Mouse (Mus musculus): Measurements from ENCODE around the gene Brms1.
"Not testable (repeated sequence)": the region's sequence is repeated elsewhere in the genome, so short reads cannot be mapped to it uniquely, and the experiment has no call there.

Brms1 gene

DNA sequence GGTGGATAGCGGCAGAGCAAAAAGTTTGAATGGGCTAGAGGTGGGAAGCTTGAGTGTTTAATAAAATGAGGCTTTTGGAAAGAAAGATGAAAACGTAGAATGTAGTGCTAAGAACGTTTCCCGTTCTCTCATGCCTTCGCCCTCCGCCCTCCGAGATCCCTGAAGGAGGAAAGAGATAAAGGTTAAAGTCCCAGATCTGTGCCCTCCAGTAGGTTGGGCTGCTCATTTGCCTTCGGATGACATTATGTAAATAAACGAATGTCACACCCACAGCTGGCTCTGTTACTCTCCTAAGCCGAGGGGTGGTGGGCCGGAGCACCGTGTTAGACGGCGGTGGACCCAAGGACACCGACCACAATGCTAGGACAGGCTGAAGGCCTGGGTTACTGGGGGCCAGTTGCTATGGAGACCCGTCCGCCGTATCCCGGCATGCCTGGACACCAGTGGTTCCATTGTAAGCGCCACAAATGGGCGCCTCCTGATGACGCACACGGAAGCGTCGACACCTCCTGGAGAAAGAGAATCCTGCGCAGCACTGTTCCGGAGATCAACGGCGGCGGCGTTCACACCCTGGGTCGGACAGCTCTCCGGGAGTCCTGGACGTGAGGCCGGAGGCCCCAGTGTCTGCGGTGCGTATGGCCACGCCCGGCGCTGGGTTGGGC, at the start of gene Brms1:
Gene Brms1 (plus strand): TSS at position 493 of the 662 bp plus-strand sequence.
- peak; percentile 91 for DNase-seq (ENCODE audit: low read depth, low spot score)

DNA sequence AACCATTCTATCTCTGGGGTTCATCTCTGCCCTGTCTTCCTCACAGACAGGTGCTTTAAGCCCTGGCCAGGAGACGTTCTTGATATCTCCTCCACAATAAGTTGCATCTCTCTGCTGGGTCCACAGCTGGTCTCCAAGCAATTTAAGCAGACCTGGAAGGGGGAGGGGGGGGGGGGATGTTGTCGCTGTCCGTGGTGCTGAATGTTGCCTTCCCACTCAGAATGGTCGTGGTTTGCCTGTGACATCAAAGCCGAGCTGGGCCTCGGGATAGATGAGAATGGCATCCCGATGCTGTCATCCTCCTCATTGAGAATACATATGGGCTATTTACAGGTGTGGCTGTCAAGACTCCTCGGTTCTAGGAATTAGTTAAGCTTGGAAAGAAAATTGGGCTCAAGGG, 48.8 kb upstream of the Brms1 start:
- DNase-seq (ENCODE audit: low read depth, low spot score) = peak; percentile 23

DNA sequence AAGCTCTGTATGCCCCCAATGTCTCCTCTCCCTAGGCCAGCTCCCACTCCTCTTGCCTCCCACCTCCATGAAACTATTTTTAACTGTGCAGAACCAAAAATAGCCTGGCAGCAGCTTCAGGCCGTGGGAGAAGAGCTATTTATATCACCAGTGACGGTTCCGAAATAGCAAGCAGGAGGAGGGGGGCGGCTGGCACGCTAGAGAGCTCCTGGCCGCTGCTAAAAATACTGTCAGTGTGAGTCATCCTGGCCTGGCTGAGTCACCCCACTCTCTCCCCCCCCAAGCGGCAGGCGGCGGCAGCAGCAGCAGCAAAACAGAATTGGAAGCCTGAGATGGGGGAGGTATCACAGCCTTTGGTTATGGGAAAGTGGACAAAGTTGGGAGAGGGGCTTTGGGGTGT, 48.2 kb upstream of the Brms1 start:
- DNase-seq (ENCODE audit: low read depth, low spot score) = peak; percentile 83

DNA sequence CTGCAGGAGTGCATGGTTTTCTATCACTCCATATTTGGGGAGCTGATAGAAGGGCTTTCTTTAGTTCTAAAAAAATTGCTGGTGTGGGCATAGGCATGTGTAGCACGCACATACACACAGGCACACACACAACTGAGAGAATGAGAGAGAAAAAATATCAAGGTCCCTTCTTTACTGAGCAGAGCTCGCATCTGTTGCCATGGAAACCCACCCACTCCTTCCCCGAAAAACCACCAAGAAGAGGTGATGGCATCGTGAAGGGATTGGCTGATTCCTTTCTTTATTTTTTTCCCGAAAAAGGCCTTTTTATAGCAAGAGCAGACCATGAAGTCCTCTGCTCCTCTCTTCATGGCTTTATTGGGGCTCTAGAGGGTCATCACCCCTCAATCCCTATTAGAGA, 47.1 kb upstream of the Brms1 start:
- DNase-seq (ENCODE audit: low read depth, low spot score) = no peak

DNA sequence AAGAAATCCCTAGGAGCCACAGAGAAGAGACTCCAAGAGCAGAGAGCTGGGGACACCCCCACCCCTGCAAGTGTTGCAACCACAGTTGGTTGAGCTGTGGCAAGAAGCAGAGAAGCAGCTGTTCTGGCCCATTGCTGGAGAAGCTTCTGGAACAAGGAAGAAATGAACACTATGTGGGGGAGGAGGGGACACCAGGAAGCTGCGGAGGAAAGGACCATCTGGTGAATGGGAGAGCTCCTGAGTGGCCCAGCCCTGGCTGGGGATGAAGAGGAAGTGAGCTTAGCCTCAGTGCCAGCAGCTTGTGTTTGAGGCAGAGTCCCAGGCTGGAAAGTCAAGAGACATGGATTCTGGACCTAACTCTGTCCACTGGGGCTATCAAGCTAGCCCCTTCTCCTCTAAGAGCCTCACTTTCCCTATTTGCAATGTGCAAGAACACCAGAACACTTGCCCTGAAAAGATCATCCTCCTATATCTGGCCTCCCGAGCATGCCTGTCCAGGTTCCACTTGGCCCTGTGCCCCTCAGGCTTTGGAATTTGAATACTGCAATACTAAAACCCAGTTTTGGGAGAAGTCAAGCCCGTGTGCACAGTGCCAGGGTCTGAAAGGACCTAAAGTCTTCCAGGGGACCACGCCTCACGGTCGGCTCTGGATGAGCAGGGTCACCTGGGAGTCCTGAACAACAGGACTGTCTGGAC, 41.6 kb upstream of the Brms1 start:
- DNase-seq (ENCODE audit: low read depth, low spot score) = no peak

DNA sequence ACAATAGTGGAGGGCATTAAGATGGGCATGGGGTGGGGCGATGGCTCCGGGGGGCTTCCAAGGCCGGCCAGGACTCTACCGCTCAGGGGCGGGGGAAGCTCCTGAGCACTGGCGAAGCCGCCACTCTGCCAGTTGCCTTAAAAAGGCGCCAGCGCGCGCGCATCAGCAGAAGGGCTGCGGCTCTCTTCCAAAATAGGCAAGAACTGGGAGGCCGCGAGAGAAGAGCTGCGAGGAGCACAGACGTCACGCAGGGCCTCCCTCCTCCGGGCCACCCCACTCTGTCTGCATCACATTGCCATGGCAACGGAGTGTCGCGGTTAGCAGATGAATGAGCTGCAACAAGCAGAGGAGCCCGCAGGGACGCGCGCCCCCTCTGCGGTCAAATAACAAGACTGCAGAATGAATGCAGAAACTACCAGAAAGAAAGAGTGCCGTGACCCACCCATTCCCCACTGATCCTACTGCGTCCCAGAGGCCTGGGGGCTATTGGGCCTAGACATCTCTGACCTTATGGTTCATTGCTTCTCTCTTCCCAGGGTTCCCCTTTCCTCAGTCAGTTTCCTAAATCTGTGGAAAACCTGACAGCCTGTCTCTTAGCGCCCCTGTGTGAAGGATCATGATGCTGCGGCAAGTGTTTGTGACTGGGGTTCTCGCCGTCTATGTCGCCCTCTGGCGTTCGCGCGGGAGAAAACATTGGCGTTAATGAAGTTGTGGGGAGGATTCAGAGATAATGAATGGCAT, 39.3 kb upstream of the Brms1 start:
- peak; percentile 54 for DNase-seq (ENCODE audit: low read depth, low spot score)

DNA sequence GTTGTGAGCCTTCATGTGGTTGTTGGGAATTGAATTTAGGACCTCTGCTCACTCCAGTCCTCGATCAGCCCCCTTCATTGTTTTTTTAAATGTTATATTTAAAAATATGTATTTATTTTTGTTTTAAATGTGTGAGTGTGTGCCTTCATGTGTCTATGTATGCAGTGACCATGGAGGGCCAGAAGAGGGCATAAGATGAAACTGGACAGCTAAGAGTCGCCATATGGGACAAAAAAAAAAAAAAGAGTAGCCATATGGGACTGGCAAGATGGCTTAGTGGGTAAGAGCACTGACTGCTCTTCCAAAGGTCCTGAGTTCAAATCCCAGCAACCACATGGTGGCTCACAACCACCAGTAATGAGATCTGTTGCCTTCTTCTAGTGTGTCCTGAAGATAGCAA, 37.5 kb upstream of the Brms1 start:
- not testable (repeated sequence) for DNase-seq (ENCODE audit: low read depth, low spot score)

DNA sequence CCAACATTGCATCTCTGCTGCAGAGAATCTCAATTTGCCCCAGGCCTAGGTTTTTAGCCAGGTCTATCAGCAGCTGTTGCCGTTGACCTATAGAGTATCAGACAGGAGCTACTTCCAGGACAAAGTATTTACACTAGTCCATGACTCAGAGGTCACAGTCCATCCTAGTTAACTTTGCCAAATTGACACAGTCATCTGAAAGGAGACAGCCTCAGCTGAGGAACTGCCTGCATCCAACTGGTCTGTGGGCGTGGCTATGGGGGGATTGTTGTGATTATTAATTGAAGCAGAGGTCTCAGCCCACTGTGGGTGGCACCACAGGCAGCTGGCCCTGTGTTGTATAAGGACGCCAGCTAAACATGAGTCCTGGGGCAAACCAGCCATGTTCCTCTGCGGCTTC, 36.2 kb upstream of the Brms1 start:
- no peak for DNase-seq (ENCODE audit: low read depth, low spot score)

DNA sequence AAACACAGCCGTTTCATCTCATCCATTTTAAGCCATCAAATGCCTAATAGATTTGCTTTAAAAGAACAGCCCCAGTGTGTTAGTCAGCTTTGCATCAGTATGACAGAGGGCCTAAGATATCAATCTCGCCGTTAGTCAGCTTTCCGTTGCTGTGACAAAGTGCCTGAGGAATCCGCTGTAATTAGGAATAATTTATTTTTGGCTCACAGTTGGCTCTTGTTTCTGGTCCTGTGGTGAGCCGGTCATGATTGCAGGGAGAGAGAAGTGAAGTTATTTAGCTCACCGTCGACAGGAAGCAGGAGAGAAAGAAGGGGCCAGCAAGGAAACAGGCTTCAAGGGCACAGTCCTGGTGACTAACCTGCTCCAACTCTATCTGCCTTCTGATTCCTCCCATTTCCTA, 28.0 kb upstream of the Brms1 start:
- no peak for DNase-seq (ENCODE audit: low read depth, low spot score)

DNA sequence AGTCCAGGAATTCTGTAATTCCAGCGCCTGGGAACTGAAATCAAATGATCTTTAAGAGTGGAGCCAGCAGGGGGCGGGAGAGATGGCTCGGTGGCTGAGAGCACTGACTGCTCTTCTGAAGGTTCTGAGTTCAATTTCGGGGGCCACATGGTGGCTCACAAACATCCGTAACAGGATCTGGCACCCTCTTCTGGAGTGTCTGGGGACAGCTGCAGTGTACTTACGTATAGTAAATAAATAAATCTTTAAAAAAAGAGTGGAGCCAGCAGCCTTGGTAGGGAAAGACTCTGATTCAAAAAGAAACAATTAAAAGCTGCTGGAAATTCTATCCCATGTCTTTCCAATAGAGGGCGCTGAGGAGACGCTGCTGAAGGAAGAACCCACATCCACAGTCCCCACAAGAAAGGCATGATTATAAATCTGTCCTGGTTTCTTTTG, 26.2 kb upstream of the Brms1 start:
- no peak for DNase-seq (ENCODE audit: low read depth, low spot score)

DNA sequence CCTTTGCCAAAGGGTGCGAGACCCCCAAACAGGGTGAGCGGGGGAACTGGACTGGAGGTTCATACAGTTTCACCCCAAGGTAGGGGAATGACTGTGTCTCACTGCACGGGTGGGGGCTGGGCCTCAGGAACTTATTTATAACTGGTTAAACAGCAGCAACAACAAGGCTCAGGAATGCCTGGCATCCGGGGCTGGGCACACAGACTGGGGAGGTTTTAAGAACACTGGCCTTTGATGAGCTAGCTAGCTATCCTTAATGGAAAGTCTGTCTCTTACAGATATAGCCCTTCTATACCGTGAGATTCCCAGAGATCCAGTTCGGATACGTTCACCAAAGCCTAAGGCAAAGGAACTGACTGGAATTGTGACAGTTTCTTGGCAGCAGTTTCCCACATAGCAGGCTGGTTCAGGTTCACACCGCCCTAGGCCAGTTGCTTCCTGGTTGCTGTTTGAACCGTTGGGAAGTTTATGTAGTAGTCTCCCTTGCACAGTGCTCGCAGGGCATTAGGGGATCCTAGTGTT, 24.9 kb upstream of the Brms1 start:
- no peak for DNase-seq (ENCODE audit: low read depth, low spot score)

DNA sequence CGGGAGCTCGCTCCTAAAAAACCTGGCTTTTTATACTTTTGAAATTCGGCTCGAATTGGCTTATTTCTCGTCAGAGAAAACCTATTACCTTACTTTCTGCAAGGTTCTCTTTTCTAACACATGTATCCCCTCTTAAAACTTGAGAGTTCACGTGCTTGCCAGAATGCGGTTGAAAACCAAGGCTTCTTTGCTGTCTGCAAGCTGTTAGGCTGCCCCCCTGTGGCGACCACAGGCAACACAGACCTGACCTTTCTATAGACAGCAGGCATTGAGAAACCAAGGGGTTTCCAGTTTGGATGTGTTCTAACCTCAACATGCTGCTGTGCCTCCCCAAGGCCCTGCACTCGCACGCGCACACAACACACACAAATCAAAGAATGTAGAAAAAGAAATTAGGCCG, 24.4 kb upstream of the Brms1 start:
- no peak for DNase-seq (ENCODE audit: low read depth, low spot score)

DNA sequence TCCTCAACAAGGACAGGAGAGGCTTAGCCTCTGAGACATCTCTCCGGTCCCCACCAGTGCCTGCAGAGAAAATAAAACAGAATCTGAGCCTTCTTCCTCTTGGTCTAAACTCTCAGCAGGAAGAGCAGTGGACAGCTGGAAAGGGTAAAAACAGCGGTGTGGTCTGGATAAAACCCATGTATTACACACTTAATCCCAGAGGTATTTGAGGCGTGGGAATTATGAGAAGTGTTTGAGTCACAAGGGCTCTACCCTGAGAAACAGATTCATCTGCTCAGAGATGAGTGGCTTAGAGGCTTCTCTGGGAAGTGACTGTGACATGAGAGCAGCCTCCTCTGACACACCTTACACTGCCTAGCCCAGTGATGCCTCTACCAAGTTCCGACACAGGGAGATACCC, 23.5 kb upstream of the Brms1 start:
- no peak for DNase-seq (ENCODE audit: low read depth, low spot score)

DNA sequence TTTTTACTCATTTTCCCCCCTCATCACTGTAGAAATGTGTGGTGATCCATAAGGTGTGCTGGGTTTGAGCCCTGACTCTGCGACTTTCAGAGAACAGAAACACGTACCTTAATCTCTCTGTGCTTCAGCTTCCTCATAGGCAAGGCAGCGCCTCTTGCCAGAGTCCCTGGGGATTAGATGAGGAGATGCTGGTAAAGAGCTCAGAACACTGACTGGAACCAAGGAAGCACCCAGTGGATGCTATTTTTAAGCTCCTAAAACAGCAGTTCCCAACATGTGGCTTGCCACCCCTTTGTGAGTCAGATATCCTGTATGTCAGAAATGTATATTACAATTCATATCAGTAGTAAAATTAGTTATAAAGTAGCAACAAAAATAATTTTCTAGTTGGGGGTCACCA, 23.0 kb upstream of the Brms1 start:
- no peak for DNase-seq (ENCODE audit: low read depth, low spot score)

DNA sequence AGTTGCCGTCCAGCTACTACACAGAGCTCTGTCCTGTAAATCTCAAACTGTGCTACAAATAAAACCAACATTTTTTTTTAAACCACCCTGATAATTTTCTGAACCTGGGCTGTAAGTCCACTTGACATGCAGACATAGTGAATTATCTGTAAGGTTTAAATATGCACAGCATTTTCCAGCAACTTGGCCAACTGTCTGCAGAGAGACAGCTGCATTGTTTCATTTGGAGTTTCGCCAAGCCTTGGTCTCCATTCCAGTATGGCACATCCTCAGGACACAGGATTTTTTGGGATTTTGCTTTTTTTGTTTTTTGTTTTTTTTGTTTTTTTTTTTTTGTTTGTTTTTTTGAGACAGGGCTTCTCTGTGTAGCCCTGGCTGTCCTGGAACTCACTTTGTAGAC, 19.7 kb upstream of the Brms1 start:
- no peak for DNase-seq (ENCODE audit: low read depth, low spot score)

DNA sequence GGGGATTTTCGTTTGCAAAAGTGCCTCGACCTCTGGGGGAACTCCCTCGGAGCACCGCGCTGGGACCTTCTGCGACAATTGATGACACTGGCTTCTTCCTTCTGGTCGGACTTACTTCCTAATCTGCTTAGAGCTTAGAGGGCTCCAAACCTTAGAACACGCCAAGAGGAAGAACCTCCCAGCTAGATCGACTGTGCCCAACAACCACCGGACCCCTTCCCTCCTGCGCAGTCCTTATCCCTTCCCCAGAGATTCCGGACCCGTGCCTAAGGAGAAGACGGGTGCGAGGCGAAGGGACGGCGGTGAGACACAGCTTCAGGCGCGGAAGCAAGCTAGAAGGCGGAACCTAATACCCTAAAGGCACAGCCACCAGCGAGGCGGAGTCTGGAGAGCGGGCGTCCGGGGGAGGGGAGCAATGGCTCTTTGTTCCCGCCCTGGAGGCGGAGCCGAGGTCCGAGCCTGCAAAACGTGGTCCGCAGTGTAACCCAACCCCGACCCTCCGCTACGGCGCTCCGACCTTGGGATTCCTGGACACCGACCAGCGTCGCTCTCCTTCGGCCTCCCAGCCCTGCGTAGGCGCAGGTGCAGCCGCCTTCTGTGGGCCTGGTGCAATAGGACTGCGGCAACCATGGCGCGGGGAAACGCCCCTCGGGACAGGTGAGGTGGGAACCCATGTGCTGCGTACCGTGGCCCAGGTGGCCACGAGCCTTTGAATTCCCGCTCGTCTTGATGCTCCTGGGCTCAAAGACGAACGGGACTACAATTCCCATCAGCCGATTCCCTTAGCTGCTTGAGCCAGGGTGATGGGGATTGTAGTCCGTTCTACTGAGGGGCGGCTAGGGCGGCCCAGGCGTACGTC, 17.3 kb upstream of the Brms1 start, which contains the start of gene Slc29a2:
Gene Slc29a2 (plus strand): TSS at position 240 of the 859 bp plus-strand sequence.
- peak; percentile 84 for DNase-seq (ENCODE audit: low read depth, low spot score)

DNA sequence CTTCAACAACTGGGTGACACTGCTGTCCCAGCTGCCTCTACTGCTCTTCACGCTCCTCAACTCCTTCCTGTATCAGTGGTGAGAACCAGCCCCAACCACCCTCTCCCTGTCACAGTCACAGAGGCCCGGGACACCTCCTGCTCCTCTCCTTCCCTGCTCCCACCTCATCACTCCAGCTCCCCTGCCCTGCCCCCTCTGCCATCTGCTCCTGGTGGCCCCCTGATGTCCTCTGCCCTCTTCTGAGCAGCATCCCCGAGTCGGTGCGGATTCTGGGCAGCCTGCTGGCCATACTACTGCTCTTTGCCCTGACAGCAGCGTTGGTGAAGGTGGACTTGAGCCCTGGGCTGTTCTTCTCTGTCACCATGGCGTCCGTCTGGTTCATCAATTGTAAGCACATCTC, 15.0 kb upstream of the Brms1 start:
- no peak for DNase-seq (ENCODE audit: low read depth, low spot score)

DNA sequence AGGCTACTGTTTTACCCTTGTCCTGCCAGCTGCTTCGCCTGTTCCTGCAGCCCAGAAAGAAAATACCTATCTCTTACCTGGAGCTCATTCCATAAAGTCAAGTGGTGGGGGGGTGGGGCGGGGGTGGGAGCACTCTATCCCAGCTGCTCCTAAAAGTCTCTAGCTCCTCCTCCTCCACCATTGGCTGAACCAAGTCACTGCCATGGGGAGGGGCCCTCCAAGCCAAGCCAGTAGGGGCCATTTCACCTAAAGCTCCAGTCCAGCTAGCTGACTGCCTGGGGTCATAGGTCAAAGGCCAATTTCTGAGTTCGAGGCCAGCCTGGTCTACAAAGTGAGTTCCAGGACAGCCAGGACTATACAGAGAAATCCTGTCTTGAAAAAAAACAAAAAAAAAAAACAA, 8.5 kb upstream of the Brms1 start:
- no peak for DNase-seq (ENCODE audit: low read depth, low spot score)

DNA sequence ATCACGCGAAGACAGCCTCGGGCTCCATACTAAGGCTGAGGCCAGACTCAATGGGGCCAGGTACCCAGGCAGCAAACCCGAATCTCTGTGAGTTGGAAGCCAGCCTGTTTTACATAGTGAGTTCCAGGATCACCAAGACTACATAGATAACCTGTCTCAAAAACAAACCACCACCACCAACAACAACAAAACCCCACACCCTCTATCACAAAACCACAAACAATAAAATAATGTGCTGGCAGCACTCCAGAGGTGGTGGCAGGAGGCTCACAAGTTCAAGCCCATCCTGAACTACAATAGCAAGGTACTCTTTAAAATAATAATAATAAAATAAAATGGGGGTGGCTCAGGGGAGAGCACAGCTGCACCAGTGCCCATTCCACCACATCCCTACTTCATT, 4.6 kb upstream of the Brms1 start:
- no peak for DNase-seq (ENCODE audit: low read depth, low spot score)

DNA sequence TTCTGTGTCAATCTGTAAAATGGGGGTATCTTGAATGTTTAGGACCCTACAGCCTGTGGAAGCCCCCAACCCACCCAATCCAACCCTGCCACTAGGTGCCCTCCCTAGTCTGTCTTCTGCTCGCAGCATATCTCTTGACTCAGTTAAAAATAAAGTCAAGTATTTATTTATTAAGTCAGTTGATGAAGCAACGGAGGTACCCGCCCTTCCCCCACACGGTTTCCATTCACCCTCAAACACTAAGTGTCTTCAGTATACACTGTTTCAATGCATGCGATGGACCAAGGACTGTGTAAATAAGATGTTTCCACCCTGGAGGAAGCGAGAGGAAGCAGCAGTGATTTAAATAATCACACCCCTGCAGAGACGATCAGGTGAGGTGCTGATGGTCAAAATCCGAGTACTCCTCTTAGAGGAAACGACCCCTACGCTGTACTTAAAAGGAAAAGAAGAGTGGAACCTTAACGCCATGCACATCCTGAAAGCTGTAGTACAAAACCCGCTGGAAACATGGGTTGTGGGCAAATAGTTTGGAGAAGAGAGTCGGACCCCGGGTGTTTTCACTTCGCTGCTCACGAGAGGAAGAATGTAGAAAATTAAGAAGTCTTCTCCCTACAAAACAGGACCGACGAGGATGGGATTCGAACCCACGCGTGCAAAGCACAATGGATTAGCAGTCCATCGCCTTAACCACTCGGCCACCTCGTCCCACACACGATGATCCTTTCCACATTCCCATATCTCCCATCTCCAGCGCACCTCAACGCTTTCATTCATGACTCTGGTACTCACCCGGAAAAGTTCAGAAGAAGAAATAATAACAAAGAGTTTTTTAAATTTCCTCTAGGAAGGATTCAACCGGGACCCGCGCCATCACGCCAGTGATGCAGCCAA, 3.2 kb upstream of the Brms1 start:
- DNase-seq (ENCODE audit: low read depth, low spot score) = peak; percentile 52
